Mouse (Mus musculus): Measurements from ENCODE around the gene A930017K11Rik. TPM values are rescaled to one million over a fixed set of nuclear protein-coding genes. Genes with fewer than 3 reads are reported as not detected.
A peak's percentile ranks its signal among the peaks of the same experiment; 100 is the strongest.

A930017K11Rik gene
- polyA plus RNA-seq, 1 experiment from 2014 or later: 0.08 TPM

DNA sequence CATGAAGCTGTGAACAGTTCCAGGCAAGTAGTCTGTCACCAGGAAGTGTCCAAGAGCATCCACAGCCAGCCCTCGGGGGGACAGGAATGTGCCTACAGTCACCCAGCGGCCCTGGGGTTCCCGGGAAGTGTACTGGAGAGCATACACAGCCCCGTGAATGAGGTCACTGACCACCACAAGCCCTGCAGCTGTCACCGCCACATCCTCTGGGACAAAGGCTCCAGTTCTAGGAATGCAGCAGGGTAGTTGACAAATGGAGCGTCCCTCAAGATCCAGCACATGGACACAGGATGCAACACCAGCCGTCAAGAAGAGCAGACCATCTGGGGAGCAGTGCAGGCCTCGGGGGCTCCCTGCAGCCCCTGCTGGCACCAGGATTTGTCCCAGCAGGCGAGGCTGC, 8.6 kb downstream of the A930017K11Rik start:
- Histone ChIP-seq H3K4me2 (no peak overlapping the region), H3K4me3 (replicated peaks) (no peak overlapping the region), H3K9me3 (no peaks in the 10 kb centered on the region), H3K36me3 (replicated peaks) (no peaks in the 10 kb centered on the region), H3K27me3 (peaks cover 18% of the 10 kb centered on the region; the same call in 1 of the 2 replicates), H3K4me1 (peaks cover 14% of the 10 kb centered on the region), H3K9ac (no peak overlapping the region), H3K27ac (no peak overlapping the region; the same call in 1 of the 2 replicates)
- 80% methylated on average over 9 of the region's 9 CpGs for WGBS
- ATAC-seq (ENCODE audit: low FRiP score): no peak

DNA sequence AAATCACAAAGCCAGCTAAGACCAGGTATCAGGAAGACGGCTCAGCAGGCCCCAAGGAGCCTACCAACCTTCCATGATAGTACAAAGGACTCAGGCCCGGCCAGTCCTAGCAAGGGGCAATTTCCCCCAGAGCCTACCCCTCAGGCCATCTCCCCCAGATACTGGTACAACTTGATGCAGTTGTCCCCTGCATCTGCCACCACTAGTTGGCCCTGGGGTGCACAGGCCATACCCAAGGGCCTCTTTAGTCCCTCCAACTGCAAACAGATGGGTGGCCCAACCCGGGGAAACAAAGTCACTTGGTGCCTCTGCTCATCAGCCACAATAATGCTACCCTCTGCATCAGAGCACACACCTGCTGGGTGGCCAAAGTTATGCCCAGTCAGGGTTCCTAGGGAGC, 9.1 kb downstream of the A930017K11Rik start:
- Histone ChIP-seq H3K4me1 (peaks cover 14% of the 10 kb centered on the region), H3K4me2 (no peak overlapping the region), H3K9ac (no peak overlapping the region), H3K4me3 (replicated peaks) (no peak overlapping the region), H3K27ac (no peak overlapping the region), H3K27me3 (peaks cover 18% of the 10 kb centered on the region; the same call in 1 of the 2 replicates), H3K36me3 (replicated peaks) (no peaks in the 10 kb centered on the region), H3K9me3 (no peaks in the 10 kb centered on the region)
- no peak for ATAC-seq (ENCODE audit: low FRiP score)
- WGBS: 74% methylated on average over 3 of the region's 3 CpGs

DNA sequence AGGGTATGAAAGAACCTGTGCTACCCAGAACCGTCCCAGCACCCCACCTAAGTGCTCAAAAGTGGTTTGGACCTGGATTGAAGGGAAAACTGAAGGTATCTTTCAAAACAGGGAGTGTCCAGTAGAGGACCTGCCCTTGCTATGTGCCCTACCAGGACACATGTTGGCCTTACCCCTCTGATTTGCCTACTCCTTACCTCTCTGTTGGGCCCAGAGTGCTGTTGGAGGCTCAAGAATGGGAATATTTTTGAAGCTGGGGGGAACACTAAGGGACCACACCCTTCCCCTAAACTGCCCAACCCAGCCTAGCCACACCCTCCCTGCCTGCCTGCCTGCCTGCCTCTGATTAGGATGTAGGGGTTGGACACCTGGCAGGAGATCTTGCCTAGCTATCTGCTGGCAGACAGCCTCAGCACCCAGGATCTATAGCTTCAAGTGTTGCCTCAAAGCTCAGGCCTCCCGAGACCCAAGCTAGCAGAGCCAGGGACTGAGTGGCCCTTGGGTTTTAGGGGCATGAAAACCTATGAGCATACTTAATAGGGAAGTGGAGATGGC, 9.7 kb downstream of the A930017K11Rik start:
- H3K36me3 ChIP-seq (replicated peaks): peaks cover under 1% of the 10 kb centered on the region; the same call in 1 of the 2 replicates
- no peak overlapping the region for H3K4me2 ChIP-seq
- H3K9ac ChIP-seq: no peak overlapping the region
- H3K27me3 ChIP-seq: peaks cover 16% of the 10 kb centered on the region; the same call in 1 of the 2 replicates
- no peak overlapping the region for H3K27ac ChIP-seq
- H3K4me1 ChIP-seq: peaks cover 14% of the 10 kb centered on the region
- no peaks in the 10 kb centered on the region for H3K9me3 ChIP-seq
- no peak overlapping the region for H3K4me3 ChIP-seq (replicated peaks)
- ATAC-seq (ENCODE audit: low FRiP score): no peak
- 85% methylated on average over 2 of the region's 2 CpGs for WGBS

DNA sequence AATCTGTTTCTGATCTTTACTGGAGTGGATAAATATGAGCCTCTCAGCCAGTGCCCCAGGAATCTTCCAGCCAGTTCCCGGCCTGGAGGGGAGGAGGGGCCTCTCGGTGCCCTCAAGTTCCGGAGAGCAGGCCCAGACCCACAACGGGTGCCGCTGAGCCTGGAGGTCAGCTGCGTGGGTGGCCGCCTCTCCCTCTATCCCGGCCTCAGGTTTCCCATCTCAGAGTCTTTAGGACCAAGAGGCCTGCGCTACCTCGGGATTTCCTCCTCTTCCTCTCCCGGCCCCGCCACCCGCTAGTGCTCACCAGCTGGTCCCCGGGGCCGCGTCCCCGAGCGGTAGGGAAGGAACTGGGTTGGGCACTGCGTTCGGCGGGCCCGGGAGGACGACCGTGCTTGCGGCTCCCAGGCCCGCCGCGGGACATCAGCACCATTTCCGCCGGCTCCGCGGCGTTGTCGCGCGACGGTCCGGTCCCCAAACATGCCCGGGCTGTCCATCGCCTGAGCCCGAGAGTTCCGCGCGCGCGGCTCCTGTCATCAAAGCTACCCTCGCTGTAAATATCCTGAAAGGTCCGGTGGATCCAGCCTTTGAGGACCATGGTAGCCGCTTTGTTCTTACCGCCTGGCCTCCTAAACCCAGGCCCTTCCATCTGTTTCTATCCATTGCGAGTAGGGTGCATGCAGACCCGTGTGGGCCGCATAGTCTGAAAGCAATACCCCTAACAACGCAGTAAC, 10.7 kb downstream of the A930017K11Rik start:
- Histone ChIP-seq H3K4me2 (peak overlapping the region; percentile 72), H3K4me3 (replicated peaks) (peak overlapping the region; percentile 84), H3K27me3 (peaks cover 13% of the 10 kb centered on the region; the same call in 1 of the 2 replicates), H3K36me3 (replicated peaks) (peaks cover 11% of the 10 kb centered on the region), H3K9ac (peak overlapping the region; percentile 94), H3K27ac (peak overlapping the region; percentile 86), H3K4me1 (peaks cover 14% of the 10 kb centered on the region), H3K9me3 (no peaks in the 10 kb centered on the region)
- ATAC-seq (ENCODE audit: low FRiP score): peak; percentile 71
- WGBS: 2% methylated on average over 52 of the region's 54 CpGs

DNA sequence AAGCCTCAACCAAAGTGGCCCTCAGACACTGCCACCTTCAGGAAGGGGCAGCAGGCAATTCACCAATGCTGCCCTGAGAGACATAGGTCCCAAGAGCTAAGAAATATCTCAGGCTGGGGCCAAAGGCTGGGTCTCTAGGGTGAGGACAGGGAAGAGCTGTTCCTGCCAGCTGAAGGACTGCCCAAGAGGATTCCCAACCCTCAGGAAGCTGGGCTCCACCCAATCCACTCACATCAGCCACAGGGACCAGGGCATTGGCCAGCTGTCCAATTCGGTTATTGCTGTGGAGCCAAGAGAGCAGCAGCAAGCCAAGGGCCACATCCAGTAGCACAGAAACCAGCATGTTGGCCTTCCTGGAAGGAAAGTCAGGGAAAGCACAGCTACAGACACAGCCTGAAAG, 17.8 kb downstream of the A930017K11Rik start:
- Histone ChIP-seq H3K27ac (no peak overlapping the region), H3K36me3 (replicated peaks) (peaks cover 74% of the 10 kb centered on the region), H3K4me3 (replicated peaks) (no peak overlapping the region), H3K9ac (no peak overlapping the region), H3K4me2 (no peak overlapping the region), H3K9me3 (no peaks in the 10 kb centered on the region), H3K4me1 (no peaks in the 10 kb centered on the region), H3K27me3 (no peaks in the 10 kb centered on the region)
- no peak for ATAC-seq (ENCODE audit: low FRiP score)
- WGBS: 90% methylated on average over 1 of the region's 1 CpGs

DNA sequence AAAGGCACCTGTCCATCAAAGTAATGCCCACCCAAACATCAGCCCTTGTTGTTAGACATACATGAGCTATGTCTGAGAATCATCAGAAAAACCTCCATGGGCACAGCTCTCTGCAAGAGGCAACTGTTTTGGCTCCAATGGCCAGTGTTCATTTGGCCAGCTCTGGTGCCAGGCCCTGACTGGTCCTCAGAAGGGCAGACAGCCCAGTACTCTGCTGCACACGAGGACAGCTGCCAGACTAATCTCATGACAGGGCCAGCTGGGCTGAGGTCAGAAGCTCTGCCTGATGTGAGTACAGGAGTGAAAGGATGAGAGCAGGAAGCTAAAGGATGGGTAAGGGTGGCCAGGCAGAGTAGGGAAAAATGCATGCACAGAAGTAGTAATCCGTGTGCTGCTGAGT, 27.0 kb downstream of the A930017K11Rik start:
- Histone ChIP-seq H3K4me3 (replicated peaks) (no peak overlapping the region), H3K27ac (no peak overlapping the region), H3K36me3 (replicated peaks) (peaks cover 41% of the 10 kb centered on the region), H3K4me2 (no peak overlapping the region), H3K9me3 (no peaks in the 10 kb centered on the region), H3K9ac (no peak overlapping the region), H3K27me3 (no peaks in the 10 kb centered on the region), H3K4me1 (peaks cover 6% of the 10 kb centered on the region)
- 58% methylated on average over 2 of the region's 2 CpGs for WGBS
- ATAC-seq (ENCODE audit: low FRiP score): no peak

DNA sequence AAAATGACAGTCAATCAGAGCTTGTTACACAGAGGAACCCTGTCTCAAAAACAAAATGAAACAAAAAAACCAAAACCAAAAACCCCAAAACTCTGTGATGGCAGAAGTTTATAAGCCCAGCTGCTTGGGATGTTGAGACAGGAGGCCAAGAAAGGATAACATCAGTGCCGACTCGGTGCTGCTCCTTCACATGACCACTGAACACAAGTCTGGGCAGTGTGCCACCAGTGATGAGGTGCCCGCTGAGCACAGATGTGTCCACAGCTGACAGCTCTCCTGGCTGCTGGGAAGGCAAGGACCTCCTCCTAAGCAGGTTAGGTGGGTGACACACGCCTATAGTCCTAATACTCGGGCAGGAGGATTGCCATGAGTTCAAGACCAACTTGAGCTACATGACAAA, 30.2 kb downstream of the A930017K11Rik start:
- Histone ChIP-seq H3K4me2 (no peak overlapping the region), H3K27ac (no peak overlapping the region), H3K36me3 (replicated peaks) (peaks cover 19% of the 10 kb centered on the region), H3K9me3 (no peaks in the 10 kb centered on the region), H3K4me3 (replicated peaks) (no peak overlapping the region), H3K27me3 (no peaks in the 10 kb centered on the region), H3K4me1 (peaks cover 22% of the 10 kb centered on the region), H3K9ac (no peak overlapping the region)
- no peak for ATAC-seq (ENCODE audit: low FRiP score)
- 79% methylated on average over 5 of the region's 5 CpGs for WGBS

DNA sequence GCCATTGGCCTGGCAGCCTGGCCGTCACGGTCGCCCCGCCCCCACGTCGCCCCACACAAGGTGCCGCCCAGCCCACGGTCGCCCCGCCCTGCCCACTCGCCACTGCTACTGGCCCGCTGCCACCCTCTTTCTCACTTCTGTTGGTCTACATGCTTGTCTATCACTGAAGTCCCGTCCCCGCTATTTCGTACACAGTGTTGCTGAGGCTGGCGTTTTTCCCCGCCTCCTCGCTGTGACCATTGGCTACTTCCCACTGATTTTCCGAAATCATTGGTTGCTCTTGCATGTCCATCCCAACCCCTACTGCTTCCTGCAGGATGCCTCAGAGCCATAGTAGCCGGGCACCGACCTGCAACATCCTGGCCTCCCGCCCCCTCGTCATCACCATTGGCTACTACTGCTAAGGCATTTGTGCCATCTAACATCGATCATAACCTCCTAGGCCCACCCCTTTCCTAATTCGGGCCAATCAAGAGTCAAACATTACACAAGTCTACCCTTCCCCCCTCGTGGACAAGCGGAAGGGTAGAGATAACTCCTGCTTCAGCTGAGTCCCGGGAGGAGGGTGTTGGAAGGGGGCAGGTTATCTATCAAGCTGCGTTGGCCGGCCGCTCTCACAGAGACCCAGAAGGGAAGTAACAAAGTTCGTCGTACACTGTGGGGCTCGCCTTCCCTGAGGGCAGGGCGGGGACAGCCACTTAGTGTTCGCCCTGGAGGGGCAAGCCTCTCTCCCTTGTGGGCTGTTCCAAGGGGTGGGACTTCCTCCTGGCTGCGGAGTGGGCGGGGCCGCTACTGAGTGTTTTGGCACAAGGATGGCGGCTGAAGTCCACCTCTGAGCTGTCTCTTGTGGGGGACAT, 32.4 kb downstream of the A930017K11Rik start:
- whole genome bisulfite sequencing: under 1% methylated on average over 40 of the region's 40 CpGs
- H3K4me1 ChIP-seq: peaks cover 22% of the 10 kb centered on the region
- peaks cover 7% of the 10 kb centered on the region; the same call in 1 of the 2 replicates for H3K36me3 ChIP-seq (replicated peaks)
- H3K27me3 ChIP-seq: no peaks in the 10 kb centered on the region
- peak overlapping the region; percentile 66 for H3K9ac ChIP-seq
- H3K4me2 ChIP-seq: peak overlapping the region; percentile 74
- H3K9me3 ChIP-seq: no peaks in the 10 kb centered on the region
- H3K4me3 ChIP-seq (replicated peaks): peak overlapping the region; percentile 98
- peak overlapping the region; percentile 94 for H3K27ac ChIP-seq
- peak; percentile 97 for ATAC-seq (ENCODE audit: low FRiP score)

DNA sequence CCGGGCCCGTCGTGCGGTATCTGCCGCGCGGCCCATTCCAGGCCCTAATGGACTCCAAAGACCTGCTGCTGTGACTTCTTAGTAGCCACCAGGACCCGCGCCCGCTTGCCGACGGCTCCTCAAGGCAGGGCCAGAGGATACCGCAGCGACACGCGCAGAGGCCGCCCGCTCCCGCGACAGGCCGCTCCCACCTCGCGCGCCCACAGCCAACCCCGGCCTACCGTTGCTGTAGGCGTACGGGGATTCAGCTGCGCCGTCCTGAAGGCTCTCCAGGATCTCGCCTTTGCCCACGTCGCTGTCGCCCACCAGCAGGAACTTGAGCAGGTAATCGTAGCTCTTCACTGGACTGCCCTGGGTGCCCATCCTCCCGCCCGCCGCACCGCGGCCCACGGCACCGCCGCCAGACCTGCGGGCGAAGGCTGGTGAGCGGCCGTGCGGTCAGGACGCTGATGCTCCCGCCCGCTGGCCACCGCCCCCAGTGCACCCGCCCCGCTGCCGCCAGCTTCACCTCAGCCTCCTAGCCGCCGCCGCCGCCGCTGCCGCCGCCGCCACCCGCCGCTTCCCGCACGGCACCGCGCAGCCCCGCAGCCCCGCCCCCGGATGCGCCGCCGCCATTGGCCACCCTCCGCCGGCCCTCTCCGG, 33.1 kb downstream of the A930017K11Rik start, which contains the start of gene Rab40c:
TSS of gene Rab40c (minus strand) at position 584 of the 642 bp plus-strand sequence.
- H3K9ac ChIP-seq: peak within 1 kb of the TSS; percentile 88
- peak; percentile 15 for ATAC-seq (ENCODE audit: low FRiP score)
- peaks cover 7% of the 10 kb centered on the region; the same call in 1 of the 2 replicates for H3K36me3 ChIP-seq (replicated peaks)
- peak within 1 kb of the TSS; percentile 98 for H3K4me3 ChIP-seq (replicated peaks)
- H3K27ac ChIP-seq: peak within 1 kb of the TSS; percentile 94
- H3K4me1 ChIP-seq: peaks cover 22% of the 10 kb centered on the region
- WGBS: 0% methylated on average over 57 of the region's 78 CpGs
- H3K4me2 ChIP-seq: peak within 1 kb of the TSS; percentile 74
- no peaks in the 10 kb centered on the region for H3K27me3 ChIP-seq
- no peaks in the 10 kb centered on the region for H3K9me3 ChIP-seq

DNA sequence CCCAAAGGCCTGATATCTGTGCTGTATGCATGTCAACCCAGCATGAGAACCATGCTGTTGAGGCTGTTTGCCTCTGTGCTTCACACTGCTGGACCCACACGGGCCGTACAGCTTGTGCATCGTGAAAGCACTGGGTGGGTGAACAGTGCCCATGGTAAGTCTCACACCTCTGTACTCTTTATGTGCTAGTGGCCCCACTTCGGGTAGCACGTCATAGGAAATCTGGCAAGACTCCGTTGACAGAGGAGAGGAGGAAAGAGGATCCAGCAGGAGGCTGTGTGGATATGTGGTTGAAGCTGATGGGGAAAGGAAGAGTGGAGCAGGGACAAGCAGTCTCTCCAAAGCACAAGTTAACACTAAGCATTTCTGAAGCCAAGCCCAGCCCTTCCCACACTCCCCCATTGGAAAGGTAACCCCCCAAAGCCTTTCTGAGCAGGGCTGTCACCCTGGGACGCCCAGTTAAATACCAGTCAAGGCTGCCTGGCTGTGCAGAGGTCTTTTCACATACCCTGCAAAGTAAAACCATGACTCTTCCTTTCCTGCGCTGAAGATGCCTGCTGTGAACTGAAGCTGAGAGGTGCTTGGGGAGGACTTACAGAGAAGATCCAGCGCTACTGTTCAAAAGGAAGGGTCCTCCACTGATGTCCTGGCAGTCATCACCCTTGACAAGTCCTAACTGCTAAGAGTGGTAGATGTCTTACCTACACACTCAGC, 34.2 kb downstream of the A930017K11Rik start:
- Histone ChIP-seq H3K27ac (no peak overlapping the region), H3K4me3 (replicated peaks) (peak overlapping the region; percentile 98), H3K4me2 (peak overlapping the region; percentile 74), H3K4me1 (peaks cover 22% of the 10 kb centered on the region), H3K9ac (peak overlapping the region; percentile 88), H3K9me3 (no peaks in the 10 kb centered on the region), H3K36me3 (replicated peaks) (peaks cover 7% of the 10 kb centered on the region; the same call in 1 of the 2 replicates), H3K27me3 (no peaks in the 10 kb centered on the region)
- WGBS: 94% methylated on average over 9 of the region's 9 CpGs
- no peak for ATAC-seq (ENCODE audit: low FRiP score)

DNA sequence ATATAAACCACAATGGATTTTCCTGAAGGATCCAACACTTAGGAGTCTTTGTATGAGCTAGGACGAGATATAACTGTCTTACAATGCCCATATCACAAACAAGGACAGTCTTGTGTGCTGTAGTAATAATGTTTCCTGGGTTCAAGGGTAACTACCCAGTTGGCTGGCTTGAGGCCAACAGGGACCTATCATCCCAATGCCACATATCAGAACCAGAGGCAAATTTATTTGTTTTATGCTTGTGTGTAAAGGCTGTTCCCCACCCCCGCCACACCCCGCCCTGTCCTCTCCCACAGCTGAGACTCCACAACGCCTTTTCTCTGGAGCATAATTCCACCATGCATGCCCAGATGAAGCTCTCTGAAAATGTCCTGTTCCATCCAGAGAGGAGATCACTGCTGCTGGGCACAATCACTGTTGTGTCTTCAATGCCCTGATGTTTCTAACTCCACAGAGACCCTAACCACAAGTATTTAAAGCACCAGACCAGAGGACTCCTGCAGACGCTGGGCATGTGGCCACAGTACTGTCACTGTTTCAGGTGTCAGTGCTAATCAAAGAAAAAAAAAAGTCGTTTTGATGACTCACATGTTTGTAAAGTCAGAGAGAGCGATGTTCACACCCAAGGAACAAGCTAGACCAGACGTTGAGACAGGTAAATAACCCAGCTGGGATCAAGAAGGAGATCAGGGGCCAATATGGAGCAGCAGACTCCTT, 35.3 kb downstream of the A930017K11Rik start:
- H3K4me1 ChIP-seq: peaks cover 22% of the 10 kb centered on the region
- H3K9ac ChIP-seq: no peak overlapping the region
- peaks cover 7% of the 10 kb centered on the region; the same call in 1 of the 2 replicates for H3K36me3 ChIP-seq (replicated peaks)
- no peak overlapping the region for H3K4me2 ChIP-seq
- no peak overlapping the region for H3K4me3 ChIP-seq (replicated peaks)
- 87% methylated on average over 8 of the region's 8 CpGs for WGBS
- H3K27ac ChIP-seq: no peak overlapping the region
- no peak for ATAC-seq (ENCODE audit: low FRiP score)
- H3K27me3 ChIP-seq: no peaks in the 10 kb centered on the region
- no peaks in the 10 kb centered on the region for H3K9me3 ChIP-seq
